Mouse (Mus musculus) heart, postnatal 0 days (tissue): ENCODE results near the gene Eddm3b.

Experiments
- CTCF ChIP-seq: IDR thresholded peaks from 2 replicates; pipeline ENCODE4 v1.5.1; 2016; ENCODE audit warnings: antibody characterized with exemption, control low read depth, low read depth
- EP300 ChIP-seq: IDR thresholded peaks from 2 replicates; pipeline ENCODE4 v1.6.1; 2016; ENCODE audit warnings: antibody characterized with exemption, low read depth

- TF ChIP-seq EP300 (no peak), CTCF (no peak)
Observed at GRCm38 (mm10) chr14:51145521-51145920, 31.3 kb downstream of the Eddm3b start.
